Mouse (Mus musculus) cerebellum, adult 2 months (tissue): ENCODE results near the gene Mrps24.

Experiments
- CTCF ChIP-seq: fragments of 200-500 bp; IDR thresholded peaks from 2 replicates; pipeline ENCODE4 v1.5.1; 2011; ENCODE audit warnings: low read depth, mild to moderate bottlenecking, control low read depth, low read length, moderate library complexity, borderline replicate concordance; ENCODE audit not compliant: insufficient read depth
- POLR2A ChIP-seq: fragments of 200-500 bp; IDR thresholded peaks from 2 replicates; pipeline ENCODE4 v1.6.1; 2011; ENCODE audit warnings: low read length, control low read depth, borderline replicate concordance; ENCODE audit not compliant: insufficient read depth

DNA sequence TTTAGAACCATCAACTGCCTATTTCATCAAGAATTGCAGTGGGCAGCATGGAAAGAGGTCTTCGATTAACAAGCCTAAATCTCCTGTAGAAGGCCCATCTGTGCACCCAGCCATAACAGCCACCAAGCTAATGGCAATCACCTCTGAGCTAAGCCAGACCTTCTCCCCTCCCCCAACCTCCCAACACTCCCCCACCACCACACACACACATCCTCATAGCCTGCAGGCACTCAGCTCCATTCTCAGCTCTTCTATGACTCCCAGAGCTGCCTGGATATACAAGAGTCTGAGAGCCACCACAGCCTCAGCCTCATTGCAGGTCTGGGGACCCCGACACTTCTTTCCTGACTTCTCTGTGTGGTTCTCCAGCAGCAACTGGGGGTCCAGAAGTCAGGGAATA, 38.3 kb upstream of the Mrps24 start:
- no peak for TF ChIP-seq POLR2A
- TF ChIP-seq CTCF = no peak
